In genomic region chr6:4902674-4903324, GRCm38 (mm10) we compare ENCODE assay signal across 8 mouse cellular contexts. TPM values are rescaled to one million over a fixed set of nuclear protein-coding genes. Genes with fewer than 3 reads are reported as not detected.
A peak's percentile ranks its signal among the peaks of the same experiment; 100 is the strongest.
DNase-seq lines count a peak whose midpoint lies in the region; ATAC-seq lines count a peak whose summit lies in the region.

TSS of gene Ppp1r9a (plus strand) at chr6:4902917.

- no peaks in the 10 kb centered on the region for H3K27me3 ChIP-seq in embryonic facial prominence, embryonic 11.5 days (ENCODE audit: control insufficient read depth, insufficient read depth, low read length)
- no peaks in the 10 kb centered on the region for H3K27me3 ChIP-seq in heart, embryonic 10.5 days (ENCODE audit: insufficient read depth, poor library complexity, severe bottlenecking)
- no peaks in the 10 kb centered on the region for H3K27me3 ChIP-seq in limb, embryonic 15.5 days
- no peaks in the 10 kb centered on the region for H3K27me3 ChIP-seq in midbrain, embryonic 13.5 days

- H3K36me3 ChIP-seq in embryonic facial prominence, embryonic 11.5 days (replicated peaks; ENCODE audit: control insufficient read depth, insufficient read depth, low read depth, low read length) = no peaks in the 10 kb centered on the region
- peaks cover 9% of the 10 kb centered on the region; the same call in 1 of the 2 replicates for H3K36me3 ChIP-seq in heart, embryonic 10.5 days
- no peaks in the 10 kb centered on the region for H3K36me3 ChIP-seq in limb, embryonic 15.5 days
- no peaks in the 10 kb centered on the region; the same call in 1 of the 2 replicates for H3K36me3 ChIP-seq in midbrain, embryonic 13.5 days

- H3K4me2 ChIP-seq in embryonic facial prominence, embryonic 11.5 days (ENCODE audit: low read depth, low read length) = peak within 1 kb of the TSS; percentile 94
- H3K4me2 ChIP-seq in limb, embryonic 15.5 days = peak within 1 kb of the TSS; percentile 88
- peak within 1 kb of the TSS; percentile 70 for H3K4me2 ChIP-seq in midbrain, embryonic 13.5 days (replicated peaks)

- H3K9me3 ChIP-seq in embryonic facial prominence, embryonic 11.5 days (replicated peaks; ENCODE audit: control insufficient read depth, low read length) = no peaks in the 10 kb centered on the region
- H3K9me3 ChIP-seq in heart, embryonic 10.5 days = no peaks in the 10 kb centered on the region
- no peaks in the 10 kb centered on the region for H3K9me3 ChIP-seq in limb, embryonic 15.5 days
- H3K9me3 ChIP-seq in midbrain, embryonic 13.5 days = no peaks in the 10 kb centered on the region

- H3K27ac ChIP-seq in embryonic facial prominence, embryonic 11.5 days (replicated peaks; ENCODE audit: low read depth, low read length) = peak within 1 kb of the TSS; percentile 77
- peak within 1 kb of the TSS; percentile 99 for H3K27ac ChIP-seq in heart, embryonic 10.5 days
- H3K27ac ChIP-seq in limb, embryonic 15.5 days = peak within 1 kb of the TSS; percentile 88
- H3K27ac ChIP-seq in midbrain, embryonic 13.5 days = peak within 1 kb of the TSS; percentile 98

- peak; percentile 77 for ATAC-seq in embryonic facial prominence, embryonic 11.5 days (replicated peaks; ENCODE audit: insufficient number of reproducible peaks, low FRiP score, low TSS enrichment, low read depth)
- 0 out of 2 replicates have a peak, but pooled peaks have one; percentile 21 for ATAC-seq in limb, embryonic 15.5 days (ENCODE audit: insufficient number of reproducible peaks, low FRiP score, low TSS enrichment, low read depth)
- peak; percentile 74 for ATAC-seq in midbrain, embryonic 13.5 days

- H3K9ac ChIP-seq in embryonic facial prominence, embryonic 11.5 days (replicated peaks; ENCODE audit: low read length) = peak within 1 kb of the TSS; percentile 84
- H3K9ac ChIP-seq in limb, embryonic 15.5 days = peak within 1 kb of the TSS; percentile 80
- H3K9ac ChIP-seq in midbrain, embryonic 13.5 days (replicated peaks) = peak within 1 kb of the TSS; percentile 94

- H3K4me3 ChIP-seq in embryonic facial prominence, embryonic 11.5 days (ENCODE audit: low read depth, low read length) = peak within 1 kb of the TSS; percentile 56
- H3K4me3 ChIP-seq in heart, embryonic 10.5 days = peak within 1 kb of the TSS; percentile 85
- H3K4me3 ChIP-seq in limb, embryonic 15.5 days = peak within 1 kb of the TSS; percentile 74
- peak within 1 kb of the TSS; percentile 75 for H3K4me3 ChIP-seq in midbrain, embryonic 13.5 days (replicated peaks)

- peak; percentile 11 for DNase-seq in 3134 (ENCODE audit: extremely low read depth, insufficient read length, low spot score)
- DNase-seq in adrenal gland, postnatal 36 days = peak; percentile 69 to 78
- peak; percentile 65 for DNase-seq in embryonic facial prominence, embryonic 11.5 days (ENCODE audit: low spot score)
- DNase-seq in heart, embryonic 10.5 days (ENCODE audit: low spot score) = peak; percentile 87
- peak; percentile 55 for DNase-seq in kidney, adult 9 months
- peak; percentile 72 for DNase-seq in testis, postnatal 14 days (ENCODE audit: low spot score)

- H3K4me1 ChIP-seq in embryonic facial prominence, embryonic 11.5 days (ENCODE audit: control insufficient read depth, insufficient read depth, low read length) = no peaks in the 10 kb centered on the region; the same call in 1 of the 2 replicates
- peaks cover 28% of the 10 kb centered on the region for H3K4me1 ChIP-seq in heart, embryonic 10.5 days
- H3K4me1 ChIP-seq in limb, embryonic 15.5 days = peaks cover 12% of the 10 kb centered on the region
- peaks cover 38% of the 10 kb centered on the region for H3K4me1 ChIP-seq in midbrain, embryonic 13.5 days (replicated peaks)

- under 1% methylated on average over 30 of the region's 49 CpGs for WGBS in embryonic facial prominence, embryonic 11.5 days
- WGBS in heart, embryonic 10.5 days = under 1% methylated on average over 49 of the region's 49 CpGs
- WGBS in limb, embryonic 15.5 days = under 1% methylated on average over 42 of the region's 49 CpGs
- WGBS in midbrain, embryonic 13.5 days = 0% methylated on average over 28 of the region's 49 CpGs

RNA-seq across cellular contexts. Expression of gene Ppp1r9a, which starts in this region (rescaled TPM):
- total RNA-seq in adrenal gland, postnatal 36 days (2021) = 10 to 100 TPM; 42.2 to 45.8 TPM
- polyA plus RNA-seq in embryonic facial prominence, embryonic 11.5 days (2014; fragmentation: Nextera tagmentation; extraction: Ambion mirVana) = 14.4 and 15.8 TPM in 2 replicates
- 19.3 and 21.4 TPM in 2 replicates for polyA plus RNA-seq in heart, embryonic 10.5 days (2016; fragmentation: Nextera tagmentation; extraction: Ambion mirVana)
- polyA plus RNA-seq in limb, embryonic 15.5 days (2015; fragmentation: Nextera tagmentation; extraction: Ambion mirVana) = 15.3 and 16.3 TPM in 2 replicates
- polyA plus RNA-seq in midbrain, embryonic 13.5 days (2015; fragmentation: Nextera tagmentation; extraction: Ambion mirVana) = 42.1 and 42.2 TPM in 2 replicates

Comparison
In these comparisons a context has a peak if more than half of its experiments do, and no peak if none do; other contexts are left out.
1. Peak in every context shown above with its lines: DNase-seq, ATAC-seq, H3K4me3 ChIP-seq and H3K27ac ChIP-seq.
2. DNase-seq: peak in every context shown above with its lines; median percentile 87 in heart, embryonic 10.5 days; 74 in adrenal gland, postnatal 36 days; 72 in testis, postnatal 14 days; 65 in embryonic facial prominence, embryonic 11.5 days; 55 in kidney, adult 9 months; 11 in 3134.
3. ATAC-seq: peak in every context shown above with its lines; median percentile 77 in embryonic facial prominence, embryonic 11.5 days; 74 in midbrain, embryonic 13.5 days; 21 in limb, embryonic 15.5 days.